Mouse (Mus musculus) stomach, embryonic 15.5 days (tissue): ENCODE data around the gene Ano10. TPM values are rescaled to one million over a fixed set of nuclear protein-coding genes. Genes with fewer than 3 reads are reported as not detected.

ENCODE experiments used
- ATAC-seq: fragments of 200-750 bp; cut with Nextera tagmentation; 2 replicates; pipeline ENCODE4 v1.8.0; 2017; ENCODE audit warnings: low read depth, moderate number of reproducible peaks, moderate TSS enrichment; ENCODE audit not compliant: insufficient read depth, low FRiP score
- H3K27ac ChIP-seq: fragments of 300-500 bp; sonication (generic); 2 replicates; pipeline ENCODE4 v1.5.1; 2015; ENCODE audit warnings: mild to moderate bottlenecking, inconsistent platforms
- H3K27me3 ChIP-seq: fragments of 300-500 bp; sonication (generic); replicated peaks from 2 replicates; pipeline ENCODE4 v1.6.1; 2015; ENCODE audit warnings: inconsistent platforms
- H3K36me3 ChIP-seq: fragments of 300-500 bp; sonication (generic); 2 replicates; pipeline ENCODE4 v1.6.1; 2015; ENCODE audit warnings: inconsistent platforms
- H3K4me1 ChIP-seq: fragments of 300-500 bp; sonication (generic); 2 replicates; pipeline ENCODE4 v1.6.1; 2015; ENCODE audit warnings: inconsistent platforms
- H3K4me2 ChIP-seq: fragments of 300-500 bp; sonication (generic); 2 replicates; pipeline ENCODE4 v1.6.1; 2015; ENCODE audit warnings: mild to moderate bottlenecking, inconsistent platforms
- H3K4me3 ChIP-seq: fragments of 300-500 bp; sonication (generic); replicated peaks from 2 replicates; pipeline ENCODE4 v1.5.1; 2015; ENCODE audit warnings: inconsistent platforms
- H3K9ac ChIP-seq: fragments of 300-500 bp; sonication (generic); 2 replicates; pipeline ENCODE4 v1.6.1; 2015; ENCODE audit warnings: inconsistent platforms
- H3K9me3 ChIP-seq: fragments of 300-500 bp; sonication (generic); 2 replicates; pipeline ENCODE4 v1.6.1; 2016; ENCODE audit warnings: inconsistent platforms
- WGBS: fragments of 180-500 bp; shearing (Covaris S2); methylation state at CpG from one replicate; pipeline ENCODE4 v1.1.7; 2015; 5-methylcytosine and 5-hydroxymethylcytosine counted together
- polyA plus RNA-seq: library from polyadenylated mRNA; unstranded; fragments of >200 nt; fragmentation: Nextera tagmentation; extraction: Ambion mirVana; gene quantifications from 2 replicates; pipeline ENCODE4 v1.2.1, GENCODE M21; 2015

The Ano10 gene
- 33.4 and 36.1 TPM in 2 replicates for polyA plus RNA-seq

- Histone ChIP-seq H3K4me2 (peak within 1 kb of the TSS; percentile 79), H3K4me1 (peaks cover 7% of the 10 kb centered on the region), H3K9ac (peak within 1 kb of the TSS; percentile 77), H3K36me3 (no peaks in the 10 kb centered on the region), H3K27ac (peak within 1 kb of the TSS; percentile 77), H3K27me3 (no peaks in the 10 kb centered on the region), H3K9me3 (no peaks in the 10 kb centered on the region), H3K4me3 (peak within 1 kb of the TSS; percentile 84)
- under 1% methylated on average over 49 of the region's 51 CpGs for WGBS
- peak; percentile 93 for ATAC-seq
These were observed at the start of gene Ano10 for GRCm38 (mm10) chr9:122294242-122294881. Gene Ano10, minus strand, starts transcription at chr9:122294423.

GRCm38 (mm10) chr9:122343399-122343798 is 49.2 kb upstream of the Ano10 start:
- WGBS: 80% methylated on average over 7 of the region's 7 CpGs
- no peak overlapping the region for H3K4me2 ChIP-seq
- H3K4me3 ChIP-seq: no peak overlapping the region
- no peaks in the 10 kb centered on the region for H3K27me3 ChIP-seq
- no peak for ATAC-seq
- no peak overlapping the region for H3K27ac ChIP-seq
- H3K4me1 ChIP-seq: no peaks in the 10 kb centered on the region
- no peak overlapping the region for H3K9ac ChIP-seq
- no peaks in the 10 kb centered on the region for H3K36me3 ChIP-seq
- no peaks in the 10 kb centered on the region for H3K9me3 ChIP-seq

- Histone ChIP-seq H3K4me3 (no peak overlapping the region), H3K36me3 (no peaks in the 10 kb centered on the region), H3K4me1 (no peaks in the 10 kb centered on the region), H3K9me3 (no peaks in the 10 kb centered on the region), H3K27ac (no peak overlapping the region), H3K9ac (no peak overlapping the region), H3K27me3 (no peaks in the 10 kb centered on the region), H3K4me2 (no peak overlapping the region)
- 60% methylated on average over 5 of the region's 5 CpGs for WGBS
- no peak for ATAC-seq
These were observed 45.7 kb upstream of the Ano10 start for GRCm38 (mm10) chr9:122339972-122340371.

- Histone ChIP-seq H3K4me2 (no peak overlapping the region), H3K27ac (no peak overlapping the region), H3K36me3 (no peaks in the 10 kb centered on the region), H3K9me3 (no peaks in the 10 kb centered on the region), H3K4me1 (no peaks in the 10 kb centered on the region), H3K4me3 (no peak overlapping the region), H3K9ac (no peak overlapping the region), H3K27me3 (no peaks in the 10 kb centered on the region)
- ATAC-seq: no peak
- 38% methylated on average over 8 of the region's 8 CpGs for WGBS
These were observed 43.3 kb upstream of the Ano10 start for GRCm38 (mm10) chr9:122337510-122337931.

- no peaks in the 10 kb centered on the region for H3K36me3 ChIP-seq
- ATAC-seq: no peak
- no peak overlapping the region for H3K4me2 ChIP-seq
- no peak overlapping the region for H3K4me3 ChIP-seq
- no peak overlapping the region for H3K9ac ChIP-seq
- no peaks in the 10 kb centered on the region for H3K9me3 ChIP-seq
- no peak overlapping the region for H3K27ac ChIP-seq
- H3K27me3 ChIP-seq: no peaks in the 10 kb centered on the region
- no peaks in the 10 kb centered on the region for H3K4me1 ChIP-seq
- 72% methylated on average over 2 of the region's 2 CpGs for WGBS
These were observed 42.5 kb upstream of the Ano10 start for GRCm38 (mm10) chr9:122336677-122337076.

GRCm38 (mm10) chr9:122328199-122328598 is 34.0 kb upstream of the Ano10 start:
- H3K4me1 ChIP-seq: no peaks in the 10 kb centered on the region
- 59% methylated on average over 3 of the region's 3 CpGs for WGBS
- H3K36me3 ChIP-seq: no peaks in the 10 kb centered on the region
- ATAC-seq: peak; percentile 60; the same call in 1 of the 2 replicates
- no peaks in the 10 kb centered on the region for H3K9me3 ChIP-seq
- no peak overlapping the region for H3K9ac ChIP-seq
- H3K4me2 ChIP-seq: no peak overlapping the region
- H3K27me3 ChIP-seq: no peaks in the 10 kb centered on the region
- H3K4me3 ChIP-seq: no peak overlapping the region
- H3K27ac ChIP-seq: no peak overlapping the region

GRCm38 (mm10) chr9:122325996-122326395 is 31.8 kb upstream of the Ano10 start:
- Histone ChIP-seq H3K27ac (no peak overlapping the region), H3K9ac (no peak overlapping the region), H3K27me3 (no peaks in the 10 kb centered on the region), H3K4me1 (no peaks in the 10 kb centered on the region), H3K36me3 (no peaks in the 10 kb centered on the region), H3K4me2 (no peak overlapping the region), H3K4me3 (no peak overlapping the region), H3K9me3 (no peaks in the 10 kb centered on the region)
- WGBS: 81% methylated on average over 1 of the region's 1 CpGs
- no peak for ATAC-seq

- Histone ChIP-seq H3K9me3 (no peaks in the 10 kb centered on the region), H3K36me3 (no peaks in the 10 kb centered on the region), H3K4me1 (no peaks in the 10 kb centered on the region), H3K4me2 (no peak overlapping the region), H3K4me3 (no peak overlapping the region), H3K27ac (no peak overlapping the region), H3K27me3 (no peaks in the 10 kb centered on the region), H3K9ac (no peak overlapping the region)
- no peak for ATAC-seq
- WGBS: 70% methylated on average over 3 of the region's 3 CpGs
These were observed 28.1 kb upstream of the Ano10 start for GRCm38 (mm10) chr9:122322356-122322755.

- H3K4me1 ChIP-seq: no peaks in the 10 kb centered on the region
- H3K9me3 ChIP-seq: no peaks in the 10 kb centered on the region
- 85% methylated on average over 4 of the region's 4 CpGs for WGBS
- no peak overlapping the region for H3K27ac ChIP-seq
- no peak overlapping the region for H3K9ac ChIP-seq
- H3K27me3 ChIP-seq: no peaks in the 10 kb centered on the region
- H3K4me2 ChIP-seq: no peak overlapping the region
- H3K36me3 ChIP-seq: no peaks in the 10 kb centered on the region
- no peak overlapping the region for H3K4me3 ChIP-seq
- no peak for ATAC-seq
These were observed 26.4 kb upstream of the Ano10 start for GRCm38 (mm10) chr9:122320626-122321025.

GRCm38 (mm10) chr9:122316562-122316961 is 22.3 kb upstream of the Ano10 start:
- Histone ChIP-seq H3K36me3 (no peaks in the 10 kb centered on the region), H3K4me3 (no peak overlapping the region), H3K4me2 (no peak overlapping the region), H3K9me3 (no peaks in the 10 kb centered on the region), H3K4me1 (no peaks in the 10 kb centered on the region), H3K27me3 (no peaks in the 10 kb centered on the region), H3K27ac (no peak overlapping the region), H3K9ac (no peak overlapping the region)
- WGBS: 73% methylated on average over 7 of the region's 7 CpGs
- ATAC-seq: no peak

- Histone ChIP-seq H3K4me2 (no peak overlapping the region), H3K27ac (no peak overlapping the region), H3K9ac (no peak overlapping the region), H3K4me3 (no peak overlapping the region), H3K9me3 (no peaks in the 10 kb centered on the region), H3K36me3 (no peaks in the 10 kb centered on the region), H3K27me3 (no peaks in the 10 kb centered on the region), H3K4me1 (0 out of 2 replicates have a peak, but pooled peaks cover 4% of the 10 kb centered on the region)
- WGBS: 70% methylated on average over 11 of the region's 11 CpGs
- ATAC-seq: no peak
These were observed 21.3 kb upstream of the Ano10 start for GRCm38 (mm10) chr9:122315501-122315900.

GRCm38 (mm10) chr9:122314942-122315341 is 20.7 kb upstream of the Ano10 start:
- Histone ChIP-seq H3K9ac (no peak overlapping the region), H3K4me3 (no peak overlapping the region), H3K4me2 (no peak overlapping the region), H3K4me1 (0 out of 2 replicates have a peak, but pooled peaks cover 4% of the 10 kb centered on the region), H3K27ac (no peak overlapping the region), H3K9me3 (no peaks in the 10 kb centered on the region), H3K27me3 (no peaks in the 10 kb centered on the region), H3K36me3 (no peaks in the 10 kb centered on the region)
- 63% methylated on average over 4 of the region's 4 CpGs for WGBS
- no peak for ATAC-seq

GRCm38 (mm10) chr9:122314386-122314785 is 20.2 kb upstream of the Ano10 start:
- no peak for ATAC-seq
- no peaks in the 10 kb centered on the region for H3K9me3 ChIP-seq
- no peak overlapping the region for H3K9ac ChIP-seq
- no peak overlapping the region for H3K4me2 ChIP-seq
- no peaks in the 10 kb centered on the region for H3K27me3 ChIP-seq
- H3K36me3 ChIP-seq: no peaks in the 10 kb centered on the region
- H3K27ac ChIP-seq: no peak overlapping the region
- peaks cover 4% of the 10 kb centered on the region; the same call in 1 of the 2 replicates for H3K4me1 ChIP-seq
- no peak overlapping the region for H3K4me3 ChIP-seq
- 78% methylated on average over 6 of the region's 6 CpGs for WGBS
